Mouse (Mus musculus) limb, embryonic 15.5 days (tissue): ENCODE results near the gene Zyg11b. TPM values are rescaled to one million over a fixed set of nuclear protein-coding genes. Genes with fewer than 3 reads are reported as not detected.

Experiments used
- ATAC-seq: fragments of 200-750 bp; cut with Nextera tagmentation; 2 replicates; pipeline ENCODE4 v1.8.0; 2017; ENCODE audit warnings: low read depth, moderate TSS enrichment; ENCODE audit not compliant: insufficient number of reproducible peaks, low FRiP score, low TSS enrichment
- H3K27ac ChIP-seq: fragments of 300-500 bp; sonication (generic); 2 replicates; pipeline ENCODE4 v1.5.1; 2015; ENCODE audit warnings: moderate library complexity, mild to moderate bottlenecking, inconsistent platforms
- H3K27me3 ChIP-seq: fragments of 300-500 bp; sonication (generic); 2 replicates; pipeline ENCODE4 v1.6.1; 2015; ENCODE audit warnings: inconsistent platforms
- H3K36me3 ChIP-seq: fragments of 300-500 bp; sonication (generic); 2 replicates; pipeline ENCODE4 v1.6.1; 2015; ENCODE audit warnings: inconsistent platforms
- H3K4me1 ChIP-seq: fragments of 300-500 bp; sonication (generic); 2 replicates; pipeline ENCODE4 v1.6.1; 2015; ENCODE audit warnings: inconsistent platforms
- H3K4me2 ChIP-seq: fragments of 300-500 bp; sonication (generic); 2 replicates; pipeline ENCODE4 v1.6.1; 2015; ENCODE audit warnings: mild to moderate bottlenecking, inconsistent platforms
- H3K4me3 ChIP-seq: fragments of 300-500 bp; sonication (generic); 2 replicates; pipeline ENCODE4 v1.5.1; 2015; ENCODE audit warnings: mild to moderate bottlenecking, inconsistent platforms
- H3K9ac ChIP-seq: fragments of 300-500 bp; sonication (generic); 2 replicates; pipeline ENCODE4 v1.6.1; 2015; ENCODE audit warnings: inconsistent platforms
- H3K9me3 ChIP-seq: fragments of 300-500 bp; sonication (generic); 2 replicates; pipeline ENCODE4 v1.6.1; 2016; ENCODE audit warnings: inconsistent platforms
- WGBS: fragments of 180-500 bp; shearing (Covaris S2); methylation state at CpG from one replicate; pipeline ENCODE4 v1.1.7; 2015; 5-methylcytosine and 5-hydroxymethylcytosine counted together
- polyA plus RNA-seq: library from polyadenylated mRNA; unstranded; fragments of >200 nt; fragmentation: Nextera tagmentation; extraction: Ambion mirVana; gene quantifications from 2 replicates; pipeline ENCODE4 v1.2.1, GENCODE M21; 2015

Zyg11b gene
- polyA plus RNA-seq = 9.0 and 10.6 TPM in 2 replicates

GRCm38 (mm10) chr4:108300670-108301373, at the start of gene Zyg11b:
TSS of gene Zyg11b (minus strand) at chr4:108301096.
- peak within 1 kb of the TSS; percentile 95 for H3K9ac ChIP-seq
- ATAC-seq = peak; percentile 95
- WGBS = under 1% methylated on average over 52 of the region's 58 CpGs

GRCm38 (mm10) chr4:108349836-108350547, 49.1 kb upstream of the Zyg11b start:
- Histone ChIP-seq H3K4me3 (no peak overlapping the region), H3K36me3 (no peaks in the 10 kb centered on the region), H3K4me1 (peaks cover 43% of the 10 kb centered on the region), H3K27ac (peak overlapping the region; percentile 70), H3K27me3 (no peaks in the 10 kb centered on the region), H3K4me2 (no peak overlapping the region), H3K9ac (no peak overlapping the region), H3K9me3 (no peaks in the 10 kb centered on the region)
- WGBS = 11% methylated on average over 8 of the region's 8 CpGs
- no peak for ATAC-seq

More at GRCm38 (mm10) chr4:108300670-108301373, at the start of gene Zyg11b:
- peak within 1 kb of the TSS; percentile 93 for H3K4me3 ChIP-seq
- H3K27me3 ChIP-seq = no peaks in the 10 kb centered on the region
- peak within 1 kb of the TSS; percentile 91 for H3K27ac ChIP-seq
- peak within 1 kb of the TSS; percentile 64 for H3K4me2 ChIP-seq
- peaks cover 7% of the 10 kb centered on the region for H3K4me1 ChIP-seq
- 0 out of 2 replicates have a peak, but pooled peaks cover 2% of the 10 kb centered on the region for H3K9me3 ChIP-seq
- no peaks in the 10 kb centered on the region for H3K36me3 ChIP-seq

- WGBS = 68% methylated on average over 3 of the region's 3 CpGs
These were observed 48.2 kb upstream of the Zyg11b start for GRCm38 (mm10) chr4:108349064-108349463.

GRCm38 (mm10) chr4:108348256-108348875, 47.5 kb upstream of the Zyg11b start:
- Histone ChIP-seq H3K4me2 (no peak overlapping the region), H3K4me1 (peaks cover 44% of the 10 kb centered on the region), H3K27me3 (no peaks in the 10 kb centered on the region), H3K4me3 (no peak overlapping the region), H3K9ac (no peak overlapping the region), H3K9me3 (no peaks in the 10 kb centered on the region), H3K27ac (peak overlapping the region; percentile 57), H3K36me3 (no peaks in the 10 kb centered on the region)
- whole genome bisulfite sequencing = 20% methylated on average over 5 of the region's 5 CpGs
- ATAC-seq = no peak

More at GRCm38 (mm10) chr4:108349064-108349463, 48.2 kb upstream of the Zyg11b start:
- H3K27ac ChIP-seq = peak overlapping the region; percentile 57
- no peak overlapping the region for H3K4me3 ChIP-seq
- no peaks in the 10 kb centered on the region for H3K36me3 ChIP-seq
- no peaks in the 10 kb centered on the region for H3K9me3 ChIP-seq
- ATAC-seq = no peak
- H3K27me3 ChIP-seq = no peaks in the 10 kb centered on the region
- peaks cover 44% of the 10 kb centered on the region for H3K4me1 ChIP-seq
- H3K9ac ChIP-seq = no peak overlapping the region
- H3K4me2 ChIP-seq = no peak overlapping the region

- Histone ChIP-seq H3K4me1 (peaks cover 44% of the 10 kb centered on the region), H3K36me3 (no peaks in the 10 kb centered on the region), H3K27me3 (no peaks in the 10 kb centered on the region), H3K4me3 (no peak overlapping the region), H3K27ac (0 out of 2 replicates have a peak overlapping the region, but pooled peaks have one; percentile 6), H3K9ac (no peak overlapping the region), H3K9me3 (no peaks in the 10 kb centered on the region), H3K4me2 (no peak overlapping the region)
- ATAC-seq = no peak
- 84% methylated on average over 5 of the region's 5 CpGs for WGBS
These were observed 46.2 kb upstream of the Zyg11b start for GRCm38 (mm10) chr4:108347111-108347510.

- Histone ChIP-seq H3K27ac (no peak overlapping the region), H3K4me2 (no peak overlapping the region), H3K27me3 (no peaks in the 10 kb centered on the region), H3K36me3 (no peaks in the 10 kb centered on the region), H3K4me1 (peaks cover 39% of the 10 kb centered on the region), H3K4me3 (no peak overlapping the region), H3K9ac (no peak overlapping the region), H3K9me3 (no peaks in the 10 kb centered on the region)
- ATAC-seq = 0 out of 2 replicates have a peak, but pooled peaks have one; percentile 33
- 26% methylated on average over 5 of the region's 5 CpGs for WGBS
These were observed 44.9 kb upstream of the Zyg11b start for GRCm38 (mm10) chr4:108345826-108346225.

GRCm38 (mm10) chr4:108344631-108345083, 43.8 kb upstream of the Zyg11b start:
- Histone ChIP-seq H3K4me3 (no peak overlapping the region), H3K4me2 (no peak overlapping the region), H3K36me3 (0 out of 2 replicates have a peak, but pooled peaks cover 3% of the 10 kb centered on the region), H3K9ac (no peak overlapping the region), H3K9me3 (no peaks in the 10 kb centered on the region), H3K27me3 (no peaks in the 10 kb centered on the region), H3K4me1 (peaks cover 28% of the 10 kb centered on the region), H3K27ac (peak overlapping the region; percentile 40)
- 13% methylated on average over 7 of the region's 7 CpGs for WGBS
- ATAC-seq = 0 out of 2 replicates have a peak, but pooled peaks have one; percentile 40

- 18% methylated on average over 4 of the region's 4 CpGs for WGBS
- Histone ChIP-seq H3K27me3 (no peaks in the 10 kb centered on the region), H3K4me1 (0 out of 2 replicates have a peak, but pooled peaks cover under 1% of the 10 kb centered on the region), H3K9ac (no peak overlapping the region), H3K36me3 (peaks cover 35% of the 10 kb centered on the region), H3K4me3 (no peak overlapping the region), H3K9me3 (no peaks in the 10 kb centered on the region), H3K27ac (no peak overlapping the region), H3K4me2 (no peak overlapping the region)
- ATAC-seq = peak; percentile 44; the same call in 1 of the 2 replicates
These were observed 38.4 kb upstream of the Zyg11b start for GRCm38 (mm10) chr4:108339277-108339690.

- Histone ChIP-seq H3K27ac (no peak overlapping the region), H3K4me2 (no peak overlapping the region), H3K27me3 (no peaks in the 10 kb centered on the region), H3K9ac (no peak overlapping the region), H3K9me3 (no peaks in the 10 kb centered on the region), H3K4me3 (no peak overlapping the region), H3K36me3 (peaks cover 38% of the 10 kb centered on the region), H3K4me1 (no peaks in the 10 kb centered on the region)
- 74% methylated on average over 10 of the region's 10 CpGs for WGBS
- no peak for ATAC-seq
These were observed 37.9 kb upstream of the Zyg11b start for GRCm38 (mm10) chr4:108338811-108339210.

- WGBS = 76% methylated on average over 9 of the region's 9 CpGs
- H3K9ac ChIP-seq = no peak overlapping the region
- H3K9me3 ChIP-seq = no peaks in the 10 kb centered on the region
- no peak for ATAC-seq
- H3K4me1 ChIP-seq = no peaks in the 10 kb centered on the region
- H3K27me3 ChIP-seq = no peaks in the 10 kb centered on the region
- H3K4me3 ChIP-seq = no peak overlapping the region
- H3K36me3 ChIP-seq = peaks cover 42% of the 10 kb centered on the region
- H3K4me2 ChIP-seq = no peak overlapping the region
- no peak overlapping the region for H3K27ac ChIP-seq
These were observed 37.4 kb upstream of the Zyg11b start for GRCm38 (mm10) chr4:108338321-108338733.

GRCm38 (mm10) chr4:108337817-108338216, 36.9 kb upstream of the Zyg11b start:
- Histone ChIP-seq H3K27ac (no peak overlapping the region), H3K4me3 (no peak overlapping the region), H3K9me3 (no peaks in the 10 kb centered on the region), H3K36me3 (peaks cover 42% of the 10 kb centered on the region), H3K9ac (no peak overlapping the region), H3K4me1 (no peaks in the 10 kb centered on the region), H3K4me2 (no peak overlapping the region), H3K27me3 (no peaks in the 10 kb centered on the region)
- no peak for ATAC-seq
- 64% methylated on average over 3 of the region's 3 CpGs for WGBS
